In the genomic region with DNA sequence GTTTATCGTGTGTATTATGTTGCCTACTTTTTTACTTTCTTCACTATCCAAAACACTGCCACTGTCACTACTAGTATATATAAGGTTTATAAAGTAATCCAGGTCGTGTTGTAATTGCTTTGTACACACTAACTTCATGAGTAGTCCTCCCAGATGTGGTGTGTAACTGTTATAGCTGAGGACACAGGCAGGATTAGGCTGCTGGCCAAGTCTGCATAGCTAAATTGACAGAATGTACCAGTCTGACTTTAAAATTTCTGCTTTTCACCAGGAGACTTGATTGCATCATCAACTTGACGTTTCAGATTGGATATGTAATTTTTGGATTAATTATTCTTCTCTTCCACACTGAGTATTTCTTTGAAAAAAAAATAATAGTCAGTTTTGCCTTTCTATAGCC, we compare ENCODE assay signal across 16 mouse cellular contexts.
"Had no signal": no experiment of that assay in that cellular context is flagged by ENCODE, and none has a peak within 500 bp of the region (broad histone marks: within the 10 kb centered on the region; RNA-seq: fewer than 3 reads in every experiment).

No protein-coding gene starts in this region.

- DNase-seq: kidney, adult 2 months; kidney, postnatal 25 days; layer of hippocampus, postnatal 36 days; liver, embryonic 13.5 days; lung, postnatal 4 days; retina, postnatal 1 day; thymus, postnatal 25 days had no signal

- H3K9ac ChIP-seq: liver, embryonic 13.5 days; lung, embryonic 15.5 days; midbrain, embryonic 12.5 days; midbrain, embryonic 15.5 days; neural tube, embryonic 13.5 days had no signal

- H3K4me2 ChIP-seq: liver, embryonic 13.5 days; lung, embryonic 15.5 days; midbrain, embryonic 12.5 days; midbrain, embryonic 15.5 days; neural tube, embryonic 13.5 days had no signal

- H3K27ac ChIP-seq: kidney, postnatal 0 days; layer of hippocampus, adult 2 months; left cerebral cortex, adult 2 months; liver, embryonic 13.5 days; lung, embryonic 15.5 days; midbrain, embryonic 12.5 days; midbrain, embryonic 15.5 days; neural tube, embryonic 13.5 days had no signal

- H3K4me3 ChIP-seq: layer of hippocampus, adult 2 months; left cerebral cortex, adult 2 months; liver, embryonic 13.5 days; lung, embryonic 15.5 days; midbrain, embryonic 12.5 days; midbrain, embryonic 15.5 days; myocyte; neural tube, embryonic 13.5 days had no signal

- H3K9me3 ChIP-seq: liver, embryonic 13.5 days; lung, embryonic 15.5 days; midbrain, embryonic 12.5 days; midbrain, embryonic 15.5 days; neural tube, embryonic 13.5 days had no signal

- H3K27me3 ChIP-seq: liver, embryonic 13.5 days; lung, embryonic 15.5 days; midbrain, embryonic 12.5 days; midbrain, embryonic 15.5 days; neural tube, embryonic 13.5 days had no signal

- H3K4me1 ChIP-seq: lung, embryonic 15.5 days; midbrain, embryonic 12.5 days; midbrain, embryonic 15.5 days; neural tube, embryonic 13.5 days had no signal

- H3K36me3 ChIP-seq: midbrain, embryonic 15.5 days had no signal

- ATAC-seq: intestine, postnatal 0 days; midbrain, embryonic 15.5 days had no signal
